31 mouse cellular contexts compared by ENCODE assay signal in the genomic region with DNA sequence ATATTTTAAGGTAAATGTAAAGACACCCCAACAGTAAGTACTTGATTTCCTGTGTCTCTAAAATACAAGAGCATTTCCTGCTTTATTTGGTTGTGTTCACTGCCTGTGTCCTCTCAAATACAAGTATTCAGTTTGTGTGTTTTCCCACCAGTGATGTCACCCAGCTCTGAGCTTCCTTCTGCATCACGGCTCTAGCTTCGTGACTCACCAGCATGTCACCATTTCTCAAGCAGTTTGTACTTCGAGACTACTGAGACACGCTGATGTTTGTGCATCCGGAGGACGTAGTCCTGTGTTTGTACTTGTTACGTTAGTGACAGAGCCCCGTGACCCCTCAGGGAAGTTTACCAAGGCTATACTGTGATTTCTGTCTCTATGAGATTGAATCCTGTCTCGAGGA. TPM values are rescaled to one million over a fixed set of nuclear protein-coding genes. Genes with fewer than 3 reads are reported as not detected.
DNase-seq lines count a peak whose midpoint lies in the region; ATAC-seq and TF ChIP-seq lines count a peak whose summit lies in the region.
"Had no signal": no experiment of that assay in that cellular context is flagged by ENCODE, and none has a peak within 500 bp of the region (broad histone marks: within the 10 kb centered on the region; RNA-seq: fewer than 3 reads in every experiment).

No protein-coding gene starts in this region.

- no peaks in the 10 kb centered on the region for H3K36me3 ChIP-seq in lung, postnatal 0 days (ENCODE audit: insufficient read depth, low read length)
- no peaks in the 10 kb centered on the region for H3K36me3 ChIP-seq in kidney, embryonic 16.5 days (ENCODE audit: insufficient read depth, low read length)
- H3K36me3 ChIP-seq: heart, embryonic 12.5 days; hindbrain, embryonic 15.5 days; limb, embryonic 15.5 days; liver, embryonic 13.5 days; neural tube, embryonic 12.5 days had no signal

- peak; percentile 70 for ATAC-seq in lung, postnatal 0 days
- no peak for ATAC-seq in kidney, embryonic 16.5 days (ENCODE audit: low FRiP score, low TSS enrichment)
- ATAC-seq: forebrain, embryonic 14.5 days; inflammation-experienced regulatory T-cells, adult 6 months; midbrain, embryonic 16.5 days had no signal

- DNase-seq in adrenal gland, adult (ENCODE audit: inconsistent age in 2 of 2, low spot score in 1 of 2), result peak; percentile 51 to 61
- DNase-seq in adrenal gland, postnatal 4 days (ENCODE audit: low spot score in 2 of 2), result no peak
- DNase-seq in lung, postnatal 0 days (ENCODE audit: low spot score), result peak; percentile 66
- no peak for DNase-seq in lung, adult 18-20 months
- peak; percentile 41 to 59 for DNase-seq in adrenal gland, postnatal 36 days
- no peak for DNase-seq in layer of hippocampus, postnatal 14 days (ENCODE audit: low spot score in 2 of 2)
- no peak for DNase-seq in kidney, postnatal 10 days
- DNase-seq: cerebellum, adult 9-10 months; cerebellum, postnatal 36 days; gastrocnemius, adult 2 months; gastrocnemius, postnatal 36 days; heart, adult 2 months; kidney, adult 11 months; kidney, postnatal 36 days; liver, embryonic 13.5 days; lung, adult 2 months; right cerebral cortex, adult 18-20 months; thymus, adult 18-20 months; thymus, postnatal 25 days had no signal

- H3K4me1 ChIP-seq in lung, postnatal 0 days (ENCODE audit: insufficient read depth, low read depth, low read length), result no peaks in the 10 kb centered on the region
- no peaks in the 10 kb centered on the region for H3K4me1 ChIP-seq in kidney, embryonic 16.5 days (ENCODE audit: insufficient read depth, low read length)
- H3K4me1 ChIP-seq: heart, embryonic 12.5 days; hindbrain, embryonic 15.5 days; limb, embryonic 15.5 days; liver, embryonic 13.5 days; neural tube, embryonic 12.5 days had no signal

- no peak overlapping the region for H3K4me3 ChIP-seq in lung, postnatal 0 days (ENCODE audit: low read depth, low read length)
- no peak overlapping the region for H3K4me3 ChIP-seq in kidney, embryonic 16.5 days (ENCODE audit: low read length)
- H3K4me3 ChIP-seq: gastrocnemius, adult 2 months; heart, adult 2 months; heart, embryonic 12.5 days; hindbrain, embryonic 15.5 days; layer of hippocampus, adult 2 months; limb, embryonic 10.5 days; limb, embryonic 15.5 days; liver, embryonic 13.5 days; neural tube, embryonic 12.5 days had no signal

- H3K27me3 ChIP-seq in lung, postnatal 0 days (replicated peaks; ENCODE audit: insufficient read depth, low read length), result no peaks in the 10 kb centered on the region
- H3K27me3 ChIP-seq in kidney, embryonic 16.5 days (ENCODE audit: insufficient read depth, low read length), result no peaks in the 10 kb centered on the region
- H3K27me3 ChIP-seq: heart, embryonic 12.5 days; hindbrain, embryonic 15.5 days; limb, embryonic 15.5 days; liver, embryonic 13.5 days; neural tube, embryonic 12.5 days had no signal

- peaks cover 4% of the 10 kb centered on the region; the same call in 1 of the 2 replicates for H3K9me3 ChIP-seq in lung, postnatal 0 days (ENCODE audit: low read length)
- H3K9me3 ChIP-seq in kidney, embryonic 16.5 days (ENCODE audit: low read length), result peaks cover 11% of the 10 kb centered on the region; the same call in 1 of the 2 replicates
- H3K9me3 ChIP-seq: limb, embryonic 10.5 days; liver, embryonic 13.5 days had no signal

- H3K9ac ChIP-seq in lung, postnatal 0 days (replicated peaks; ENCODE audit: low read depth), result no peak overlapping the region
- no peak overlapping the region for H3K9ac ChIP-seq in kidney, embryonic 16.5 days (replicated peaks; ENCODE audit: low read length)
- H3K9ac ChIP-seq: heart, embryonic 12.5 days; hindbrain, embryonic 15.5 days; limb, embryonic 15.5 days; liver, embryonic 13.5 days; neural tube, embryonic 12.5 days had no signal

- no peak for TF ChIP-seq EP300 in lung, postnatal 0 days (IDR thresholded peaks at IDR 0.05)

- H3K4me2 ChIP-seq in lung, postnatal 0 days (replicated peaks; ENCODE audit: low read depth, low read length), result no peak overlapping the region
- H3K4me2 ChIP-seq in kidney, embryonic 16.5 days (replicated peaks; ENCODE audit: low read depth, low read length), result no peak overlapping the region
- H3K4me2 ChIP-seq: heart, embryonic 12.5 days; hindbrain, embryonic 15.5 days; limb, embryonic 15.5 days; liver, embryonic 13.5 days; midbrain, embryonic 11.5 days; neural tube, embryonic 12.5 days had no signal

- no peak for TF ChIP-seq CTCF in lung, postnatal 0 days (IDR thresholded peaks at IDR 0.05)

- WGBS in lung, postnatal 0 days, result 55% methylated on average over 9 of the region's 9 CpGs
- WGBS in kidney, embryonic 16.5 days, result 61% methylated on average over 9 of the region's 9 CpGs

- no peak overlapping the region for H3K27ac ChIP-seq in lung, postnatal 0 days (ENCODE audit: low read length)
- H3K27ac ChIP-seq in kidney, embryonic 16.5 days (ENCODE audit: low read length), result no peak overlapping the region
- H3K27ac ChIP-seq: gastrocnemius, adult 2 months; heart, adult 2 months; hindbrain, embryonic 15.5 days; layer of hippocampus, adult 2 months; limb, embryonic 10.5 days; limb, embryonic 15.5 days; liver, embryonic 13.5 days; neural tube, embryonic 12.5 days; stomach, postnatal 0 days had no signal

RNA-seq across cellular contexts. Expression of gene Ednra, which starts 13.1 kb away (rescaled TPM):
- total RNA-seq in adrenal gland, postnatal 4 days (2021), result 10 to 100 TPM; 34.8 to 38.0 TPM
- 54.6 and 57.6 TPM in 2 replicates for polyA plus RNA-seq in lung, postnatal 0 days (2015; fragmentation: Nextera tagmentation; extraction: Ambion mirVana)
- total RNA-seq in adrenal gland, postnatal 36 days (2021), result 10 to 100 TPM; 22.5 to 23.5 TPM
- 1 to 10 TPM; 5.1 to 6.5 TPM for total RNA-seq in layer of hippocampus, postnatal 14 days (2021)
- polyA plus RNA-seq in kidney, embryonic 16.5 days (2015; fragmentation: Nextera tagmentation; extraction: Ambion mirVana), result 28.6 and 32.4 TPM in 2 replicates
- polyA plus RNA-seq: inflammation-experienced regulatory T-cells, adult 6 months had no signal

Comparison
In these comparisons a context has a peak if more than half of its experiments do, and no peak if none do; other contexts are left out.
1. DNase-seq: peak in adrenal gland, adult (2 of 2), lung, postnatal 0 days (single experiment) and adrenal gland, postnatal 36 days (2 of 2); none in adrenal gland, postnatal 4 days (0 of 2), lung, adult 18-20 months (0 of 2), layer of hippocampus, postnatal 14 days (0 of 2) and kidney, postnatal 10 days (single experiment).